Mouse (Mus musculus) MEL (cell line): ENCODE results near the gene St7. TPM values are rescaled to one million over a fixed set of nuclear protein-coding genes. Genes with fewer than 3 reads are reported as not detected.

Experiments
- DNase-seq: peaks from one replicate; pipeline ENCODE4 v3.0.0; 2011; ENCODE audit warnings: low read depth, low spot score
- H3K27ac ChIP-seq: 2 replicates; pipeline ENCODE4 v1.5.1; 2012; ENCODE audit warnings: low read depth, mild to moderate bottlenecking, control low read depth, low read length, moderate library complexity; ENCODE audit not compliant: control insufficient read depth
- H3K27me3 ChIP-seq, 2 experiments: fragments of 150-350 bp in 1 of 2; sonication (generic) in 1 of 2; 2 replicates each; pipeline ENCODE4 v1.6.1; 2012; ENCODE audit warnings: low read length in 2 of 2, mild to moderate bottlenecking in 2 of 2, improper control_type of control experiment in 1 of 2, moderate library complexity in 1 of 2; ENCODE audit not compliant: insufficient read depth in 2 of 2, control insufficient read depth in 1 of 2
- H3K36me3 ChIP-seq, 2 experiments: 2 replicates each; pipeline ENCODE4 v1.6.1; 2012 to 2014; ENCODE audit warnings: low read length in 2 of 2, improper control_type of control experiment in 1 of 2, inconsistent platforms in 1 of 2, mild to moderate bottlenecking in 1 of 2; ENCODE audit not compliant: insufficient read depth in 2 of 2, control insufficient read depth in 1 of 2
- H3K4me1 ChIP-seq, 2 experiments: fragments of 150-350 bp in 1 of 2; sonication (generic) in 1 of 2; 2 replicates each; pipeline ENCODE4 v1.6.1; 2012; ENCODE audit warnings: low read length in 2 of 2, improper control_type of control experiment in 1 of 2, mild to moderate bottlenecking in 1 of 2; ENCODE audit not compliant: insufficient read depth in 2 of 2, control insufficient read depth in 1 of 2
- H3K4me3 ChIP-seq, 2 experiments: fragments of 150-350 bp in 1 of 2; sonication (generic) in 1 of 2; 2 replicates each; pipeline ENCODE4 v1.5.1; 2012; ENCODE audit warnings: low read depth in 2 of 2, low read length in 2 of 2, mild to moderate bottlenecking in 2 of 2, moderate library complexity in 2 of 2, control low read depth in 1 of 2, improper control_type of control experiment in 1 of 2; ENCODE audit not compliant: control insufficient read depth in 1 of 2, insufficient read depth in 1 of 2
- H3K79me2 ChIP-seq: 2 replicates; pipeline ENCODE4 v1.6.1; 2012; ENCODE audit warnings: mild to moderate bottlenecking, low read length, moderate library complexity; ENCODE audit not compliant: control insufficient read depth, poor library complexity, insufficient read depth
- H3K9ac ChIP-seq: 2 replicates; pipeline ENCODE4 v1.6.1; 2012; ENCODE audit warnings: low read depth, mild to moderate bottlenecking, control low read depth, low read length, moderate library complexity; ENCODE audit not compliant: control insufficient read depth, poor library complexity, severe bottlenecking
- H3K9me3 ChIP-seq: fragments of 150-350 bp; sonication (generic); replicated peaks from 2 replicates; pipeline ENCODE4 v1.6.1; 2012; ENCODE audit warnings: mild to moderate bottlenecking, low read length, improper control_type of control experiment, moderate library complexity; ENCODE audit not compliant: insufficient read depth
- BHLHE40 ChIP-seq: IDR thresholded peaks from 2 replicates; pipeline ENCODE4 v1.6.1; 2012; ENCODE audit warnings: low read depth, mild to moderate bottlenecking, inconsistent platforms, low read length, improper control_type of control experiment, borderline replicate concordance
- CHD2 ChIP-seq: IDR thresholded peaks from 2 replicates; pipeline ENCODE4 v1.6.1; 2011; ENCODE audit warnings: low read length, improper control_type of control experiment
- CTCF ChIP-seq, 3 experiments: IDR thresholded peaks in 2 of 3; conservative IDR thresholded peaks in 1 of 3; 2 replicates each; pipeline ENCODE4 v1.5.1; 2011 to 2012; ENCODE audit warnings: low read length in 3 of 3, low read depth in 2 of 3, mild to moderate bottlenecking in 2 of 3, improper control_type of control experiment in 1 of 3, inconsistent platforms in 1 of 3, mixed read lengths in 1 of 3, moderate library complexity in 1 of 3; ENCODE audit not compliant: control insufficient read depth in 1 of 3, insufficient read depth in 1 of 3, poor library complexity in 1 of 3, severe bottlenecking in 1 of 3
- EP300 ChIP-seq, 2 experiments: IDR thresholded peaks; 2 replicates each; pipeline ENCODE4 v1.6.1; 2011; ENCODE audit warnings: improper control_type of control experiment in 2 of 2, low read length in 2 of 2, low read depth in 1 of 2, mild to moderate bottlenecking in 1 of 2
- GATA1 ChIP-seq: IDR thresholded peaks from 2 replicates; pipeline ENCODE4 v1.6.1; 2011; ENCODE audit warnings: low read depth, low read length, improper control_type of control experiment
- HCFC1 ChIP-seq: IDR thresholded peaks from 2 replicates; pipeline ENCODE4 v1.6.1; 2012; ENCODE audit warnings: low read depth, mild to moderate bottlenecking, inconsistent platforms, low read length, improper control_type of control experiment, moderate library complexity
- JUND ChIP-seq: IDR thresholded peaks from 2 replicates; pipeline ENCODE4 v1.6.1; 2011; ENCODE audit warnings: low read depth, mild to moderate bottlenecking, improper control_type of control experiment, low read length
- KAT2A ChIP-seq: conservative IDR thresholded peaks from 2 replicates; pipeline ENCODE4 v1.6.1; 2012; ENCODE audit warnings: low read depth, low read length, improper control_type of control experiment, inconsistent platforms
- MAX ChIP-seq: IDR thresholded peaks from 2 replicates; pipeline ENCODE4 v1.6.1; 2011; ENCODE audit warnings: low read length, improper control_type of control experiment
- MAZ ChIP-seq: IDR thresholded peaks from 2 replicates; pipeline ENCODE4 v1.6.1; 2012; ENCODE audit warnings: low read depth, mild to moderate bottlenecking, inconsistent platforms, low read length, improper control_type of control experiment
- MEF2A ChIP-seq: IDR thresholded peaks from 2 replicates; pipeline ENCODE4 v1.6.1; 2014; ENCODE audit warnings: low read depth, mild to moderate bottlenecking, inconsistent platforms, low read length, improper control_type of control experiment; ENCODE audit not compliant: poor library complexity, insufficient replicate concordance, severe bottlenecking; ENCODE audit errors: extremely low read depth
- MXI1 ChIP-seq: IDR thresholded peaks from 2 replicates; pipeline ENCODE4 v1.6.1; 2011; ENCODE audit warnings: mild to moderate bottlenecking, low read depth, low read length, improper control_type of control experiment
- MYB ChIP-seq: IDR thresholded peaks from 2 replicates; pipeline ENCODE4 v1.6.1; 2011; ENCODE audit warnings: mild to moderate bottlenecking, low read depth, low read length, improper control_type of control experiment
- MYC ChIP-seq: IDR thresholded peaks from 2 replicates; pipeline ENCODE4 v1.6.1; 2011; ENCODE audit warnings: low read depth, mild to moderate bottlenecking, low read length, improper control_type of control experiment, moderate library complexity
- NRF1 ChIP-seq: IDR thresholded peaks from 2 replicates; pipeline ENCODE4 v1.6.1; 2014; ENCODE audit warnings: low read depth, mild to moderate bottlenecking, inconsistent platforms, low read length, improper control_type of control experiment, moderate library complexity; ENCODE audit not compliant: poor library complexity, insufficient read depth, severe bottlenecking
- POLR2A ChIP-seq, 2 experiments: IDR thresholded peaks; 2 replicates each; pipeline ENCODE4 v1.6.1; 2011 to 2012; ENCODE audit warnings: low read length in 2 of 2, mild to moderate bottlenecking in 2 of 2, control low read depth in 1 of 2, improper control_type of control experiment in 1 of 2, low read depth in 1 of 2, moderate library complexity in 1 of 2; ENCODE audit not compliant: control insufficient read depth in 1 of 2, insufficient read depth in 1 of 2, poor library complexity in 1 of 2
- RAD21 ChIP-seq: IDR thresholded peaks from 2 replicates; pipeline ENCODE4 v1.6.1; 2011; ENCODE audit warnings: mild to moderate bottlenecking, low read depth, low read length, improper control_type of control experiment
- SMC3 ChIP-seq: IDR thresholded peaks from 2 replicates; pipeline ENCODE4 v1.6.1; 2011; ENCODE audit warnings: low read depth, low read length, improper control_type of control experiment
- TAL1 ChIP-seq: IDR thresholded peaks from 2 replicates; pipeline ENCODE4 v1.6.1; 2012; ENCODE audit warnings: mild to moderate bottlenecking, inconsistent platforms, low read length, moderate library complexity, mixed read lengths
- TBP ChIP-seq: IDR thresholded peaks from 2 replicates; pipeline ENCODE4 v1.8.0; 2011; ENCODE audit warnings: low read depth, low read length, improper control_type of control experiment
- TCF12 ChIP-seq: IDR thresholded peaks from 2 replicates; pipeline ENCODE4 v1.6.1; 2014; ENCODE audit warnings: low read depth, mild to moderate bottlenecking, inconsistent platforms, low read length, improper control_type of control experiment, moderate library complexity
- USF2 ChIP-seq, 2 experiments: IDR thresholded peaks; 2 replicates each; pipeline ENCODE4 v1.6.1; 2011 to 2012; ENCODE audit warnings: improper control_type of control experiment in 2 of 2, low read length in 2 of 2, borderline replicate concordance in 1 of 2, inconsistent platforms in 1 of 2, low read depth in 1 of 2, mild to moderate bottlenecking in 1 of 2; ENCODE audit not compliant: insufficient read depth in 1 of 2
- ZC3H11A ChIP-seq: IDR thresholded peaks from 2 replicates; pipeline ENCODE4 v1.6.1; 2012; ENCODE audit warnings: low read depth, mild to moderate bottlenecking, inconsistent platforms, low read length, improper control_type of control experiment
- ZKSCAN1 ChIP-seq: IDR thresholded peaks from 2 replicates; pipeline ENCODE4 v1.6.1; 2012; ENCODE audit warnings: low read depth, mild to moderate bottlenecking, inconsistent platforms, low read length, improper control_type of control experiment, moderate library complexity
- ZMIZ1 ChIP-seq: IDR thresholded peaks from 2 replicates; pipeline ENCODE4 v1.6.1; 2012; ENCODE audit warnings: low read depth, mild to moderate bottlenecking, inconsistent platforms, low read length, improper control_type of control experiment, moderate library complexity
- polyA plus RNA-seq, 2 experiments: library from polyadenylated mRNA; stranded (reverse) in 1 of 2; unstranded in 1 of 2; fragments of >175 nt in 1 of 2; fragments of >200 nt in 1 of 2; gene quantifications; 2 replicates each; pipeline versions ENCODE4 v1.2.1 to v1.2.4; 2012; ENCODE audit warnings: low replicate concordance in 2 of 2, low read depth in 1 of 2; ENCODE audit not compliant: insufficient read length in 2 of 2, insufficient read depth in 1 of 2, missing spikeins in 1 of 2
- total RNA-seq: library from RNA; depleted of rRNA; stranded (reverse); fragments of 300-350 nt; gene quantifications from 2 replicates; pipeline ENCODE4 v1.2.3, GENCODE M21; 2012

Gene St7
- total and polyA plus RNA-seq, 3 experiments, result 34.4 to 48.5 TPM; not detected in 1

DNA sequence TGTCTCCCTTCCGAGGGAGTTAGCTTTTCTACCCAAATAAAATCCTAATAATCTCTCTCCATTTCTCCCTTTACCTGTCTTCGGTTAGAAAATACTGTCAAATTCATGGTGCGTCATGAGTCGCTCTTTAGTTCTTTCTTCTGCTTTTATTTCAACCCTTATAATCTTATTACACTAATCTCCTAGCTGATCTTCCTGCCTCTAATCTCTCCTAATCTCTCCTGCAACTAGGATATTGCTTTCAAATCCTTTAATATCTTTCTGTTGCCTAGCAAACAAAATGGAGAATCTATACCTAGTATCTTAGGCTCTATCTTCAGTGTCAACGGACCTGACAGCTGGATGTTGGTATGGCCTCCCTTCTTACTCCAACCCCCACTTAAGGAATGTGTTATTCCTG is 29.0 kb downstream of the St7 start:
- Histone ChIP-seq H3K9me3 (no peaks in the 10 kb centered on the region), H3K27me3 (no peaks in the 10 kb centered on the region), H3K4me1 (peaks cover 11 to 19% of the 10 kb centered on the region in 2 experiments), H3K27ac (no peak overlapping the region), H3K4me3 (no peak overlapping the region), H3K79me2 (peaks cover 8% of the 10 kb centered on the region), H3K36me3 (peaks cover 0 to 20% of the 10 kb centered on the region in 2 experiments; a peak in 2 of 4 replicates), H3K9ac (no peak overlapping the region)
- no peak for DNase-seq
- TF ChIP-seq EP300 (IDR thresholded peaks at IDR 0.05; ENCODE audit: low read depth in 1 of 2, low read length in 2 of 2) (no peak), JUND (no peak), MYB (no peak), KAT2A (no peak), MAZ (no peak), TCF12 (no peak), TAL1 (no peak), GATA1 (no peak), BHLHE40 (no peak), SMC3 (no peak)

DNA sequence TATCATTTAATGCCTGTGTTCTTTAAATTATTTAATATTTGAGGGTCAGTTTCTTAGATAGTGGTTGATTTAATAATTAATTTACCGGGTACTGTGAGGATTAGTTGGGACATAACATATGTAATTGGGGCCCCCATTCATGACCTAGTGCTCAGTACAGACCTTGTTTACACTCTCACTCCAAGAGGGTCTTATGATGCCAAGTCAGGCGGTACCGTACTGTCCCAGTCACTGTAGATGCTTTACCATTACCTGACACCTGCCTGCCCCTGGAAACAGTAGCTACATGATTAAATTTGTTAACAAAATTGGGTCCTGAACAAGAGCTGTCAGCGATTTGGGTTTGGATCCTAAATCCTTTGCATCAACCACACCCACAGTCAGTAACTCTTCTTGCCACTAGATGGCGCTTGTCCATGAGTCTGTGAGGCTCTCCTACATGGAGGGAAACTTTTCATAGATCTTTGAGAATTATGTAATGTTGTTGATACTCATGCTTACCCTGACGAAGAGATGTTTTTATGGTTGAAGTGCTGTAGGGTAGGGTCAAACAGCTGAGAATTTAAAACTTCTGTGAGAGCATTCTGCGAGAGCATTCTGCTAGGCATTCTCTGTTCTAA is 33.2 kb downstream of the St7 start:
- peak; percentile 81 for DNase-seq
- Histone ChIP-seq H3K27ac (no peak overlapping the region), H3K4me1 (peaks cover 10 to 23% of the 10 kb centered on the region in 2 experiments), H3K36me3 (peaks cover 0 to 26% of the 10 kb centered on the region in 2 experiments; a peak in 2 of 4 replicates), H3K9ac (no peak overlapping the region), H3K27me3 (no peaks in the 10 kb centered on the region), H3K4me3 (no peak overlapping the region), H3K79me2 (peaks cover 5% of the 10 kb centered on the region; the same call in 1 of the 2 replicates), H3K9me3 (no peaks in the 10 kb centered on the region)
- no peak for TF ChIP-seq EP300 (IDR thresholded peaks at IDR 0.05; ENCODE audit: low read depth in 1 of 2, low read length in 2 of 2)
- no peak for TF ChIP-seq NRF1
- TF ChIP-seq TAL1, result no peak
- TF ChIP-seq SMC3, result peak; percentile 92
- TF ChIP-seq CTCF (IDR thresholded peaks at IDR 0.05 in 2 of 3, conservative IDR thresholded peaks at IDR 0.05 in 1 of 3; ENCODE audit: control insufficient read depth in 1 of 3, insufficient read depth in 1 of 3, low read depth in 2 of 3, low read length in 3 of 3, poor library complexity in 1 of 3, severe bottlenecking in 1 of 3), result peak; percentile 74 to 93 (median 91)
- TF ChIP-seq MYC, result no peak
- no peak for TF ChIP-seq USF2 (IDR thresholded peaks at IDR 0.05; ENCODE audit: borderline replicate concordance in 1 of 2, insufficient read depth in 1 of 2, low read depth in 1 of 2, low read length in 2 of 2)
- no peak for TF ChIP-seq MXI1
- no peak for TF ChIP-seq MAZ
- no peak for TF ChIP-seq POLR2A (IDR thresholded peaks at IDR 0.05; ENCODE audit: control insufficient read depth in 1 of 2, insufficient read depth in 1 of 2, low read depth in 1 of 2, low read length in 2 of 2, poor library complexity in 1 of 2)
- TF ChIP-seq CHD2, result no peak
- TF ChIP-seq ZC3H11A, result peak; percentile 86
- no peak for TF ChIP-seq MEF2A
- no peak for TF ChIP-seq MAX
- no peak for TF ChIP-seq TBP
- no peak for TF ChIP-seq ZKSCAN1
- TF ChIP-seq RAD21, result peak; percentile 72
- no peak for TF ChIP-seq HCFC1
- no peak for TF ChIP-seq ZMIZ1
